Mouse (Mus musculus) adipocyte (in vitro differentiated cells): ENCODE measurements around the gene Ttc30a2.

Source experiments
- DNase-seq: peaks from one replicate; pipeline ENCODE4 v3.0.0-alpha.2; 2016; ENCODE audit warnings: low spot score

Ttc30a2 gene

GRCm38 (mm10) chr2:75928011-75928410 lies 50.0 kb downstream of the Ttc30a2 start:
- no peak for DNase-seq

GRCm38 (mm10) chr2:75926061-75926460 lies 51.9 kb downstream of the Ttc30a2 start:
- no peak for DNase-seq
